Mouse (Mus musculus) forebrain, embryonic 14.5 days (tissue): ENCODE data around the gene Tshz3. TPM values are rescaled to one million over a fixed set of nuclear protein-coding genes. Genes with fewer than 3 reads are reported as not detected.

Experiments
- ATAC-seq: fragments of 200-750 bp; cut with Nextera tagmentation; 2 replicates; pipeline ENCODE4 v1.8.0; 2017; ENCODE audit warnings: mild to moderate bottlenecking, moderate library complexity
- DNase-seq: peaks from one replicate; pipeline ENCODE4 v3.0.0-alpha.2; 2015; ENCODE audit warnings: low spot score
- H3K27ac ChIP-seq: fragments of 300-500 bp; sonication (generic); 2 replicates; pipeline ENCODE4 v1.5.1; 2014; ENCODE audit warnings: low read depth, mild to moderate bottlenecking, control low read depth, low read length, moderate library complexity
- H3K27me3 ChIP-seq: fragments of 300-500 bp; sonication (generic); replicated peaks from 2 replicates; pipeline ENCODE4 v1.6.1; 2014; ENCODE audit warnings: low read length, control low read depth, mixed read lengths; ENCODE audit not compliant: control insufficient read depth, insufficient read depth
- H3K36me3 ChIP-seq: fragments of 300-500 bp; sonication (generic); 2 replicates; pipeline ENCODE4 v1.6.1; 2014; ENCODE audit warnings: low read length, control low read depth; ENCODE audit not compliant: control insufficient read depth, insufficient read depth
- H3K4me1 ChIP-seq: fragments of 300-500 bp; sonication (generic); 2 replicates; pipeline ENCODE4 v1.6.1; 2014; ENCODE audit warnings: antibody characterized with exemption, low read length, control low read depth; ENCODE audit not compliant: control insufficient read depth, insufficient read depth
- H3K4me2 ChIP-seq: fragments of 300-500 bp; sonication (generic); 2 replicates; pipeline ENCODE4 v1.6.1; 2014; ENCODE audit warnings: mild to moderate bottlenecking, control low read depth, low read length
- H3K4me3 ChIP-seq: fragments of 300-500 bp; sonication (generic); 2 replicates; pipeline ENCODE4 v1.5.1; 2014; ENCODE audit warnings: low read depth, low read length, control low read depth
- H3K9ac ChIP-seq: fragments of 300-500 bp; sonication (generic); 2 replicates; pipeline ENCODE4 v1.6.1; 2014; ENCODE audit warnings: mild to moderate bottlenecking, low read length, control low read depth, moderate library complexity
- H3K9me3 ChIP-seq: fragments of 300-500 bp; sonication (generic); replicated peaks from 2 replicates; pipeline ENCODE4 v1.6.1; 2016; ENCODE audit warnings: low read length, control low read depth, mixed read lengths; ENCODE audit not compliant: control insufficient read depth
- whole genome bisulfite sequencing: fragments of 180-500 bp; shearing (Covaris S2); extraction: QIAGEN DNeasy Blood & Tissue Kit; methylation state at CpG from one replicate; pipeline ENCODE4 v1.1.7; 2014; 5-methylcytosine and 5-hydroxymethylcytosine counted together
- polyA plus RNA-seq: library from polyadenylated mRNA; unstranded; fragments of >200 nt; fragmentation: Nextera tagmentation; extraction: Ambion mirVana; gene quantifications from 2 replicates; pipeline ENCODE4 v1.2.1, GENCODE M21; 2014

Gene Tshz3
- polyA plus RNA-seq, 1 experiment from 2014 or later, result 10.3 TPM

DNA sequence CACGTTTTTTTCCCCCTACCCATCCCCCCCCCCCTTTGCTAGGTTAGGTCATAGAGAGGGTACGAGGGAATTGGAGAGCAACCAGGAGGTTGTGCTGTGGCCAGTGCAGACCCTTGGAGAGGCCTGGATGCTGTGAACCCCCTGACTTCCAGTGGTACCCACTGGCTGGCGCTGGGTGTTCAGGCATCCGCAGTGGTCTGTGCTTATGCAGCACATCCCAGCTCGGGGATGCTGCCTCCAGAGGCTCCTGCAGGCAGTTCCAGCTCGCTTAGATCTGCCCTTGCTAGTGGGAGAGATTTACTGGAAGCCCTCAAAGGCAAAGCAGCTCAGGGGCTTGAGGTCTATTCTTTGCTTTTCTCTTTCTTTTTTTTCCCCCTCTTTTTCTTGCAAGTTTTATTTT is 19.3 kb downstream of the Tshz3 start:
- no peak overlapping the region for H3K9ac ChIP-seq
- no peaks in the 10 kb centered on the region for H3K9me3 ChIP-seq
- H3K4me2 ChIP-seq, result no peak overlapping the region
- H3K36me3 ChIP-seq, result no peaks in the 10 kb centered on the region
- WGBS, result 26% methylated on average over 6 of the region's 6 CpGs
- peaks cover 13% of the 10 kb centered on the region; the same call in 1 of the 2 replicates for H3K4me1 ChIP-seq
- H3K4me3 ChIP-seq, result no peak overlapping the region
- ATAC-seq (peak; percentile 73), DNase-seq (peak; percentile 66)
- H3K27ac ChIP-seq, result no peak overlapping the region
- no peaks in the 10 kb centered on the region for H3K27me3 ChIP-seq

DNA sequence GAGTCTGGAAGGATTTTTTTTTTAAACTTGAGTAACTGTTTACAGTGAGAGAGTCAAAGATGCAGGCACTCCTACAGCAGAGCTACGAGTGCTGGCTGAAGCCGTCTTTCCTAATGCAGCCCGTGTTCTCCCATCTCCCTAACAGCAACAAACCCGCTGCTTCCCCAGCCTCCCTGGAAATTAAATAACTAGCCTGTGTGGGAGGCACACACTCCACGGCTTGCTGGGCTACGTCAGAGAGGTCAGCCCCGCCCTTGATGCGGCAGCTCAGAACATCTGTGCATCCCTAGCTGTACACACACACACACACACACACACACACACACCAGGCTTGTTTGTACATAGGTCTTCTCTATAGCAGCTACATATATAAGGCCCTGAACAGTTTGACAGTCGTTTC is 22.9 kb downstream of the Tshz3 start:
- no peak overlapping the region for H3K4me2 ChIP-seq
- H3K36me3 ChIP-seq, result no peaks in the 10 kb centered on the region
- no peaks in the 10 kb centered on the region for H3K9me3 ChIP-seq
- H3K4me1 ChIP-seq, result peaks cover 13% of the 10 kb centered on the region; the same call in 1 of the 2 replicates
- H3K27ac ChIP-seq, result no peak overlapping the region
- H3K27me3 ChIP-seq, result no peaks in the 10 kb centered on the region
- H3K9ac ChIP-seq, result no peak overlapping the region
- 55% methylated on average over 9 of the region's 9 CpGs for WGBS
- H3K4me3 ChIP-seq, result no peak overlapping the region
- DNase-seq (no peak), ATAC-seq (no peak)

DNA sequence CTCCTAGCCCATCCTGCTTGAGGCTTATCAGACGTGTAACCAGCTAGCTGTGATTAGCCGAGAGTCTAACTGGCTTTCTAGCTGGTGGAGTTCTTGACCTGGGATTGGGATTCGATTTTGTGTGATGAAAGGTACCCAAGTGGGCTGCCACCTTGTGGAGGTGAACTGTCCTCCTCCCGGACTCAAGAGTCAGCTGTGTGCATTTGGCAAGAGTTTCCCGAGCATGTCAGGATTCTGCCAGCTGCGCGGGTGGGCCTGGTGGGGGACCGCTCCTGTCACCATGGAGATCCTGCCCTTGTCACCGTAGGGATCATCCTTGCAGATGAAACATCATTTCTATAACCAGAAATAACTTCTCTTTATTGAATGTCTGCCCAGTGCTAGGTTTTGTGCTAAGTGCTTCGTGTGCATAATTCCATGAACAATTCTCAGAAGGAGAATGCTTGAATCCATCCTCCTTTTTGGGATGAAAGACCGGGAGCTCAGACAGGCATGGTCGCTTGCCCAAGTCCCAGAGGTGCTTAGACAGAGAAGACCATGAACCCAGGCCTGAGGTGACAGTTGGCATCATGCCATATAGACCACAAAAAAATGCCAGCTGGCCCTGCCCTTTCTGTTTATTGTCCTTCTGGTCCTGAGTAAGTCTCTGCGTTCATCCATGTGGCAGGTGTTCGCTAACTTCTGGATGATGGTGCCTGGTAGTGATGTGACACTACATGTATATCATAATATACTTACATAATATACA is 38.6 kb downstream of the Tshz3 start:
- H3K4me1 ChIP-seq, result no peaks in the 10 kb centered on the region
- peak; percentile 30 for DNase-seq
- WGBS, result 68% methylated on average over 14 of the region's 14 CpGs
- H3K4me3 ChIP-seq, result no peak overlapping the region
- no peaks in the 10 kb centered on the region for H3K27me3 ChIP-seq
- H3K4me2 ChIP-seq, result no peak overlapping the region
- no peak overlapping the region for H3K27ac ChIP-seq
- H3K9me3 ChIP-seq, result no peaks in the 10 kb centered on the region
- H3K9ac ChIP-seq, result no peak overlapping the region
- no peaks in the 10 kb centered on the region for H3K36me3 ChIP-seq
- ATAC-seq, result no peak

DNA sequence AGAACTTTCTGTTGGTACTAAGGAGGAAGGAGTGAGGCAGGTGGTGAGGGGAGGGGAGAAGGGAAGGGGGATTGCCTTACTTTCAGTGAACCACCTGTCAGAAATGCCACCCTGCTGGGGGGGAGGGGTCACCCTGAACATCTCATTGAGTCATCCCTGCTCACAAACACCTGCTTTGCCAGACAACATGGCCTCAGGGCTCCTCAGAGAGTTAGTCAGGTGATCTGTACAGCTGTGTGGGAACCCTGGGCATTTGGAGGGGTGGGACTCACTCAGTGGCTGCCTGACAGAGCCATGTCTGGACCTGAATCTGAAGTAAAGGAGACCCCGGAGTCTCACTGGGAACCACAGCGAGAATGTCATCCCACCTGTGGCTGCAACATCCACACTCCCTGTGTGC is 53.6 kb downstream of the Tshz3 start:
- Histone ChIP-seq H3K9me3 (no peaks in the 10 kb centered on the region), H3K27ac (no peak overlapping the region), H3K36me3 (no peaks in the 10 kb centered on the region), H3K4me1 (no peaks in the 10 kb centered on the region), H3K27me3 (no peaks in the 10 kb centered on the region), H3K9ac (no peak overlapping the region), H3K4me3 (no peak overlapping the region), H3K4me2 (no peak overlapping the region)
- DNase-seq (no peak), ATAC-seq (no peak)
- 95% methylated on average over 2 of the region's 2 CpGs for WGBS

GRCm38 (mm10) chr7:36767501-36768092 is 69.7 kb downstream of the Tshz3 start:
- DNase-seq, result no peak
- no peak overlapping the region for H3K4me2 ChIP-seq
- H3K4me1 ChIP-seq, result peaks cover 5% of the 10 kb centered on the region; the same call in 1 of the 2 replicates
- H3K9me3 ChIP-seq, result no peaks in the 10 kb centered on the region
- 83% methylated on average over 8 of the region's 8 CpGs for WGBS
- H3K9ac ChIP-seq, result no peak overlapping the region
- no peaks in the 10 kb centered on the region for H3K27me3 ChIP-seq
- ATAC-seq, result no peak
- no peak overlapping the region for H3K4me3 ChIP-seq
- peaks cover 17% of the 10 kb centered on the region; the same call in 1 of the 2 replicates for H3K36me3 ChIP-seq
- no peak overlapping the region for H3K27ac ChIP-seq

GRCm38 (mm10) chr7:36773086-36773485 is 75.2 kb downstream of the Tshz3 start:
- no peaks in the 10 kb centered on the region for H3K27me3 ChIP-seq
- peak; percentile 59 for DNase-seq
- H3K36me3 ChIP-seq, result peaks cover 17% of the 10 kb centered on the region; the same call in 1 of the 2 replicates
- H3K4me1 ChIP-seq, result peaks cover 15% of the 10 kb centered on the region
- no peak overlapping the region for H3K4me3 ChIP-seq
- H3K4me2 ChIP-seq, result no peak overlapping the region
- WGBS, result 16% methylated on average over 7 of the region's 7 CpGs
- no peak overlapping the region for H3K27ac ChIP-seq
- no peak overlapping the region for H3K9ac ChIP-seq
- no peak for ATAC-seq
- H3K9me3 ChIP-seq, result no peaks in the 10 kb centered on the region

DNA sequence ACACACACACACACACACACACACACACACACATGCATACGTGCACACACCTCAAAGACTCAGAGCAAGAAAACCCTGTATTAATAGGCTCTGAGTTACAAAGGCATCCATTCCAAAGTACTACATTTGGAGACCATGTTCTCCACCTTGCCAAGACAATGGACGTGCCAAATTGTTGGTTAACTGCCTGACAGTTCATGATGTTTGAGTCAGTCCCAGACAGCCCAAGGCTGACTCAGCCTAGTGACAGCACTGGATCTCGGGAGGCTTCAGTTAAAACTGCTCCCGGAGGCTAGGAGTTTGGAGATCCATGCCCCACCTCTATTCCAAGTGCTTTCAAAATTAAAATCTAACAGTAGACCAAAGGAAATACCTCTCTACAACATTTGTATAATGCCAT is 79.0 kb downstream of the Tshz3 start:
- H3K36me3 ChIP-seq, result no peaks in the 10 kb centered on the region
- H3K27ac ChIP-seq, result no peak overlapping the region
- no peak overlapping the region for H3K9ac ChIP-seq
- no peak overlapping the region for H3K4me2 ChIP-seq
- 81% methylated on average over 4 of the region's 4 CpGs for WGBS
- peaks cover 10% of the 10 kb centered on the region for H3K4me1 ChIP-seq
- DNase-seq (no peak), ATAC-seq (no peak)
- H3K9me3 ChIP-seq, result 0 out of 2 replicates have a peak, but pooled peaks cover 4% of the 10 kb centered on the region
- no peaks in the 10 kb centered on the region for H3K27me3 ChIP-seq
- H3K4me3 ChIP-seq, result no peak overlapping the region

GRCm38 (mm10) chr7:36778456-36778855 is 80.5 kb downstream of the Tshz3 start:
- H3K9ac ChIP-seq, result no peak overlapping the region
- no peaks in the 10 kb centered on the region for H3K27me3 ChIP-seq
- 62% methylated on average over 11 of the region's 11 CpGs for WGBS
- H3K4me1 ChIP-seq, result peaks cover 5% of the 10 kb centered on the region; the same call in 1 of the 2 replicates
- no peaks in the 10 kb centered on the region for H3K36me3 ChIP-seq
- H3K4me3 ChIP-seq, result no peak overlapping the region
- no peak overlapping the region for H3K27ac ChIP-seq
- no peak overlapping the region for H3K4me2 ChIP-seq
- DNase-seq (no peak), ATAC-seq (no peak)
- H3K9me3 ChIP-seq, result 0 out of 2 replicates have a peak, but pooled peaks cover 4% of the 10 kb centered on the region

DNA sequence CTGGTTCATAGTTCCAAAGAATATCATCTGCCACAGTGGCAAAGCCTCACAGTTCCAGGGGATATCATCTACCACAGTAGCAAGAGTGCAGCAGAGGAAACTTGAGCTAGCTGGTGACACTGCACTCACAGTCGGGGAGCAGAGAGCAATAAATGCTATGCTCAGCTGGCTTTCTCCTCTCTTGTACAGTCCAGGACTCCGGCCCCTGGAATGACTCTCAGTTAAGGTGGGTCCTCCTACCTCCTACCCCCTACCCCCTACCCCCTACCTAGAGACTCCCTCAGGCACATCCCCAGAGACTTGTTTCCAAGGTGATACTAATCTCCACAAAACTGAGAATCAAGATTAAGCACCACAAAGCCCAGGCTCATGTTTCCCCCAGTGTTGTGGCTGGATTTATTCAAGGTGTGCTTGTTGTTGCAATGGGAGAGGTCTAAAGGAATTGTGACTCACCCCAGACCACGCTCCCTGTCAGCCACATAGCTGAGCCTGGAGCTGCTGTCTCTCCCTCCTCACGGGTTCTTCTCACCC is 86.4 kb downstream of the Tshz3 start:
- H3K4me1 ChIP-seq, result no peaks in the 10 kb centered on the region
- H3K27me3 ChIP-seq, result no peaks in the 10 kb centered on the region
- no peaks in the 10 kb centered on the region for H3K36me3 ChIP-seq
- H3K4me3 ChIP-seq, result no peak overlapping the region
- ATAC-seq (no peak), DNase-seq (no peak)
- H3K9me3 ChIP-seq, result 0 out of 2 replicates have a peak, but pooled peaks cover 4% of the 10 kb centered on the region
- H3K27ac ChIP-seq, result no peak overlapping the region
- 54% methylated on average over 4 of the region's 4 CpGs for WGBS
- H3K9ac ChIP-seq, result no peak overlapping the region
- H3K4me2 ChIP-seq, result no peak overlapping the region
